Mouse (Mus musculus) myocyte (in vitro differentiated cells): ENCODE measurements at regions not wholly inside any gene's neighbourhood (a gene's known extent, or its start where the extent isn't known, plus 50 kb on each side); places are given as distances from the start of the nearest gene placed in this dataset.

Experiments used
- H3K27me3 ChIP-seq: one replicate; pipeline ENCODE4 v1.6.1; 2011; ENCODE audit not compliant: control insufficient read depth, insufficient read depth, insufficient read length
- H3K36me3 ChIP-seq: one replicate; pipeline ENCODE4 v1.6.1; 2011; ENCODE audit not compliant: control insufficient read depth, insufficient read depth
- H3K4me2 ChIP-seq: one replicate; pipeline ENCODE4 v1.6.1; 2011; ENCODE audit warnings: low read depth, control low read depth
- H3K4me3 ChIP-seq: one replicate; pipeline ENCODE4 v1.5.1; 2011; ENCODE audit warnings: mild to moderate bottlenecking, control low read depth, moderate library complexity
- H3K79me2 ChIP-seq: one replicate; pipeline ENCODE4 v1.6.1; 2011; ENCODE audit not compliant: control insufficient read depth, insufficient read depth
- H3ac ChIP-seq: one replicate; pipeline ENCODE4 v1.6.1; 2011; ENCODE audit not compliant: control insufficient read depth, insufficient read length
- CEBPB ChIP-seq: IDR thresholded peaks from 2 replicates; pipeline ENCODE4 v1.6.1; 2011; ENCODE audit warnings: mild to moderate bottlenecking, moderate library complexity; ENCODE audit not compliant: poor library complexity, insufficient read depth, severe bottlenecking
- E2F4 ChIP-seq: IDR thresholded peaks from one replicate; pipeline ENCODE4 v1.6.1; 2011; ENCODE audit warnings: mild to moderate bottlenecking, control low read depth, moderate library complexity; ENCODE audit not compliant: insufficient read depth
- MAX ChIP-seq: IDR thresholded peaks from one replicate; pipeline ENCODE4 v1.6.1; 2011; ENCODE audit warnings: low read depth, mild to moderate bottlenecking, control low read depth
- MYOD1 ChIP-seq, 3 experiments: IDR thresholded peaks; one replicate each; pipeline ENCODE4 v1.6.1; 2011; ENCODE audit warnings: control low read depth in 2 of 3, low read depth in 2 of 3, mild to moderate bottlenecking in 2 of 3, moderate library complexity in 1 of 3; ENCODE audit not compliant: insufficient read length in 2 of 3, control insufficient read depth in 1 of 3
- MYOG ChIP-seq, 3 experiments: IDR thresholded peaks; one replicate each; pipeline ENCODE4 v1.6.1; 2011; ENCODE audit warnings: control low read depth in 2 of 3, low read depth in 2 of 3, mild to moderate bottlenecking in 2 of 3; ENCODE audit not compliant: insufficient read length in 2 of 3, control insufficient read depth in 1 of 3, insufficient read depth in 1 of 3
- POLR2A ChIP-seq: IDR thresholded peaks from one replicate; pipeline ENCODE4 v1.6.1; 2011; ENCODE audit warnings: low read depth, mild to moderate bottlenecking, control low read depth, moderate library complexity; ENCODE audit not compliant: insufficient read length
- POLR2AphosphoS2 ChIP-seq: IDR thresholded peaks from one replicate; pipeline ENCODE4 v1.6.1; 2011; ENCODE audit warnings: low read depth, control low read depth; ENCODE audit not compliant: insufficient read length
- REST ChIP-seq: IDR thresholded peaks from one replicate; pipeline ENCODE4 v1.6.1; 2011; ENCODE audit warnings: mild to moderate bottlenecking, control low read depth, moderate library complexity; ENCODE audit not compliant: insufficient read depth, insufficient read length
- SRF ChIP-seq: IDR thresholded peaks from one replicate; pipeline ENCODE4 v1.6.1; 2011; ENCODE audit warnings: low read depth; ENCODE audit not compliant: control insufficient read depth, insufficient read length
- TCF12 ChIP-seq: IDR thresholded peaks from one replicate; pipeline ENCODE4 v1.6.1; 2011; ENCODE audit warnings: mild to moderate bottlenecking, control low read depth; ENCODE audit not compliant: poor library complexity, insufficient read depth, severe bottlenecking
- TCF3 ChIP-seq: IDR thresholded peaks from one replicate; pipeline ENCODE4 v1.6.1; 2011; ENCODE audit warnings: low read depth, control low read depth; ENCODE audit not compliant: insufficient read length
- USF1 ChIP-seq: IDR thresholded peaks from one replicate; pipeline ENCODE4 v1.6.1; 2011; ENCODE audit warnings: low read depth, mild to moderate bottlenecking, control low read depth, moderate library complexity

DNA sequence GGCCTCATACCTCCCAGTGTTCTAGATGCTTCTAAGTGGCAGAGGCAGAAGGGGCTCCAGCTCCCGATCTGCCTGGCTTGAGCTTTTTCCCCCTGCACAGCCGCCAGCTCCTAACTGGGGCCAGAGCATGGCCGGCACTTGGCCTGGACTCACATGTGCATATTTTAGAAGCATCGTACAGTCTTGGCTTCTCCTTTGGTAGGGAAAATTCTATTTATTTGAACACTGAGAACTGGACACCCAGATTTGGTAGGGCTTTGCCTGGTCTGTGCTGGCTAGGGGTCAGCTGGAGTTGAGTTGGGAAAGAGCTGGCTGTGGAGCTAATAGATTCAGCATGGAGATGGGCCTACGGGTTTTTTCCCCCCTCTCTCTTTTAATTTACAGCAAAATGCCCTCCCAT is 282.9 kb upstream of the Auts2 start:
- H3K79me2 ChIP-seq = no peaks in the 10 kb centered on the region
- TF ChIP-seq POLR2A (no peak), POLR2AphosphoS2 (no peak), E2F4 (no peak), SRF (no peak), USF1 (no peak), MAX (no peak), CEBPB (no peak), MYOD1 (IDR thresholded peaks at IDR 0.05; ENCODE audit: control insufficient read depth in 1 of 3, insufficient read length in 2 of 3, low read depth in 2 of 3) (no peak), MYOG (IDR thresholded peaks at IDR 0.05; ENCODE audit: control insufficient read depth in 1 of 3, insufficient read depth in 1 of 3, insufficient read length in 2 of 3, low read depth in 2 of 3) (no peak)

GRCm38 (mm10) chr5:132817665-132818064 is 274.5 kb upstream of the Auts2 start:
- no peaks in the 10 kb centered on the region for H3K79me2 ChIP-seq
- no peak for TF ChIP-seq E2F4
- TF ChIP-seq MAX = no peak
- no peak for TF ChIP-seq MYOG (IDR thresholded peaks at IDR 0.05; ENCODE audit: control insufficient read depth in 1 of 3, insufficient read depth in 1 of 3, insufficient read length in 2 of 3, low read depth in 2 of 3)
- TF ChIP-seq POLR2AphosphoS2 = no peak
- TF ChIP-seq TCF12 = no peak
- TF ChIP-seq TCF3 = no peak
- no peak for TF ChIP-seq SRF
- no peak for TF ChIP-seq REST
- no peak for TF ChIP-seq MYOD1 (IDR thresholded peaks at IDR 0.05; ENCODE audit: control insufficient read depth in 1 of 3, insufficient read length in 2 of 3, low read depth in 2 of 3)
- no peak for TF ChIP-seq CEBPB
- no peak for TF ChIP-seq USF1
- TF ChIP-seq POLR2A = no peak
- no peaks in the 10 kb centered on the region for H3K36me3 ChIP-seq
- no peak overlapping the region for H3K4me2 ChIP-seq
- no peak overlapping the region for H3K4me3 ChIP-seq
- H3ac ChIP-seq = no peak overlapping the region
- H3K27me3 ChIP-seq = no peaks in the 10 kb centered on the region

More for the DNA sequence above, 282.9 kb upstream of the Auts2 start:
- Histone ChIP-seq H3K4me2 (no peak overlapping the region), H3K36me3 (no peaks in the 10 kb centered on the region), H3K27me3 (no peaks in the 10 kb centered on the region), H3K4me3 (no peak overlapping the region), H3ac (no peak overlapping the region)

- Histone ChIP-seq H3K36me3 (no peaks in the 10 kb centered on the region), H3K4me2 (no peak overlapping the region), H3ac (no peak overlapping the region), H3K27me3 (no peaks in the 10 kb centered on the region), H3K79me2 (no peaks in the 10 kb centered on the region), H3K4me3 (no peak overlapping the region)
- TF ChIP-seq MYOG (IDR thresholded peaks at IDR 0.05; ENCODE audit: control insufficient read depth in 1 of 3, insufficient read depth in 1 of 3, insufficient read length in 2 of 3, low read depth in 2 of 3) = no peak
- no peak for TF ChIP-seq TCF3
These were observed 266.0 kb upstream of the Auts2 start for GRCm38 (mm10) chr5:132809181-132809580.

GRCm38 (mm10) chr5:132796061-132796460 is 252.9 kb upstream of the Auts2 start:
- Histone ChIP-seq H3K4me3 (no peak overlapping the region), H3K79me2 (no peaks in the 10 kb centered on the region), H3K4me2 (no peak overlapping the region), H3K27me3 (no peaks in the 10 kb centered on the region), H3ac (no peak overlapping the region), H3K36me3 (no peaks in the 10 kb centered on the region)
- no peak for TF ChIP-seq REST
- TF ChIP-seq CEBPB = no peak
- TF ChIP-seq MYOD1 (IDR thresholded peaks at IDR 0.05; ENCODE audit: control insufficient read depth in 1 of 3, insufficient read length in 2 of 3, low read depth in 2 of 3) = no peak
- TF ChIP-seq POLR2A = no peak
- TF ChIP-seq POLR2AphosphoS2 = no peak
- TF ChIP-seq TCF12 = no peak
- TF ChIP-seq E2F4 = no peak
- no peak for TF ChIP-seq MYOG (IDR thresholded peaks at IDR 0.05; ENCODE audit: control insufficient read depth in 1 of 3, insufficient read depth in 1 of 3, insufficient read length in 2 of 3, low read depth in 2 of 3)
- no peak for TF ChIP-seq SRF
- TF ChIP-seq TCF3 = no peak
- TF ChIP-seq MAX = no peak
- no peak for TF ChIP-seq USF1

DNA sequence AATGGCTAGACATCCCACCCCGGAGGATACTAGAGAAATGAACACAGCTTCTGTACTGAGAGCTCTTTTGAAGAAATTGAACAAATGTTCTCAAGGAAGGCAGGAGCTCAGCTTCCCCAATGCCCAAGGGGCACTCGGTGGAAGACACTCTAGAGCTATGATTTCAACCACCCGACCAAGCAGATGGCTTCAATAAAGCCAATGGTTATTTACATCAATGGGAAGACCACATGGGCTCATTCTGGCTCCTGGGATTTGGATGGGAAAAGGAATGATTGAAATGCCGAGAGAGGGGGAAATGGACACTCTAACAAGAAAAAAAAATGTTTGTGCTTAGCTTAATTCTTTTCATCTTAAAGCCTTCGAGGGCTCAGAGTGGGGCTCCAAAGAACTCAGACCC is 249.3 kb upstream of the Auts2 start:
- H3K4me3 ChIP-seq = no peak overlapping the region
- no peaks in the 10 kb centered on the region for H3K36me3 ChIP-seq
- H3ac ChIP-seq = no peak overlapping the region
- no peaks in the 10 kb centered on the region for H3K79me2 ChIP-seq
- no peaks in the 10 kb centered on the region for H3K27me3 ChIP-seq
- TF ChIP-seq MAX (no peak), MYOG (IDR thresholded peaks at IDR 0.05; ENCODE audit: control insufficient read depth in 1 of 3, insufficient read depth in 1 of 3, insufficient read length in 2 of 3, low read depth in 2 of 3) (no peak), E2F4 (no peak), USF1 (no peak), POLR2AphosphoS2 (no peak), POLR2A (no peak), TCF12 (no peak), SRF (no peak), CEBPB (no peak), REST (no peak), MYOD1 (IDR thresholded peaks at IDR 0.05; ENCODE audit: control insufficient read depth in 1 of 3, insufficient read length in 2 of 3, low read depth in 2 of 3) (no peak)
- H3K4me2 ChIP-seq = no peak overlapping the region
